ENCODE assay signal across 22 mouse cellular contexts in the genomic region with DNA sequence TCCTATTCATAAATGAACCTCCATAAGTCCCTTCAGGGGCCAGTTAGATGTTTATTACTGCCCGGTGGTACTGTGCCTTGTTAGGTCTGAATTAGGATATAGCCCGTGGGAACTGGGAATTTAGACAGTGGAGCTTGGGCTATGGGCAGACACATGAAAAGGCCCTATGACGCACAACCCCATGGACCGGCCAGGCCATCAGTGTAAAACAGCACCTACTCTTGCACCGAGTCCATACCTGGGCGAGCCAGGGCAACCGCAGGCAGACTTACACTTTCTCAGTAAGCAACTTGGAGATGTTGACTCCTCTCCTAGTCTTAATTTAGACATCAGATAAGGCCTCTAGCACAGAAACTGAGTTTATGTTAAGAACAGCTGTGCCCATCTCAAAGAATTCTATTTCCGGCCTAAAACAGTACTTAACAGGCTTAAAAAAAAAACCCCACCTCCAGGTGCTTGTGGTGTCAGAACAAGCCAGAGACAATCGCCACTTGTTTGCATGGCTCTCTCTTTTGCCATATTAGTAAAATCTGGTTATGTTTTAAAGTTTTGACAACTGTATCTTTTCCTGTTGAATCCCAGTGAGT.
DNase-seq lines count a peak whose midpoint lies in the region; ATAC-seq and TF ChIP-seq lines count a peak whose summit lies in the region.
"Had no signal": no experiment of that assay in that cellular context is flagged by ENCODE, and none has a peak within 500 bp of the region (broad histone marks: within the 10 kb centered on the region; RNA-seq: fewer than 3 reads in every experiment).

No protein-coding gene starts in this region.

- intact Hi-C loops in heart, postnatal 36 days (cut with DNase I), result loop anchor here (5.0 kb wide), 3 partner anchors 250 to 520 kb away; partner anchors contain the start of gene Fndc3b

- TF ChIP-seq CTCF in bone marrow, adult 2 months (IDR thresholded peaks at IDR 0.05; ENCODE audit: control insufficient read depth, insufficient read depth, low read length), result no peak

- no peaks in the 10 kb centered on the region for H3K27me3 ChIP-seq in heart, embryonic 10.5 days (ENCODE audit: insufficient read depth, poor library complexity, severe bottlenecking)
- H3K27me3 ChIP-seq: embryonic facial prominence, embryonic 15.5 days; hindbrain, embryonic 15.5 days; limb, embryonic 12.5 days; liver, embryonic 12.5 days; midbrain, embryonic 12.5 days had no signal

- TF ChIP-seq POLR2A in bone marrow, adult 2 months (IDR thresholded peaks at IDR 0.05; ENCODE audit: borderline replicate concordance, control insufficient read depth, low read depth, low read length), result no peak

- H3K4me3 ChIP-seq in heart, embryonic 10.5 days, result no peak overlapping the region
- H3K4me3 ChIP-seq in bone marrow, adult 2 months (replicated peaks; ENCODE audit: control insufficient read depth, low read depth, low read length), result no peak overlapping the region
- H3K4me3 ChIP-seq: embryonic facial prominence, embryonic 15.5 days; hindbrain, embryonic 15.5 days; limb, embryonic 12.5 days; liver, embryonic 12.5 days; midbrain, embryonic 12.5 days had no signal

- H3K9me3 ChIP-seq in heart, embryonic 10.5 days, result no peaks in the 10 kb centered on the region
- H3K9me3 ChIP-seq: embryonic facial prominence, embryonic 15.5 days; hindbrain, embryonic 15.5 days; limb, embryonic 12.5 days; liver, embryonic 12.5 days; midbrain, embryonic 12.5 days had no signal

- 76% methylated on average over 9 of the region's 9 CpGs for WGBS in heart, embryonic 10.5 days
- 78% methylated on average over 9 of the region's 9 CpGs for WGBS in bone marrow, adult 2 months

- H3K27ac ChIP-seq in heart, embryonic 10.5 days, result peak overlapping the region; percentile 52; the same call in 1 of the 2 replicates
- H3K27ac ChIP-seq in bone marrow, adult 2 months (ENCODE audit: control insufficient read depth, insufficient read depth, low read depth, low read length, poor library complexity), result peak overlapping the region; percentile 25; the same call in 1 of the 2 replicates
- H3K27ac ChIP-seq: embryonic facial prominence, embryonic 15.5 days; hindbrain, embryonic 15.5 days; limb, embryonic 12.5 days; liver, embryonic 12.5 days; midbrain, embryonic 12.5 days had no signal

- ATAC-seq in megakaryocyte progenitor cell, adult 5-6 weeks (replicated peaks; ENCODE audit: poor library complexity), result no peak
- ATAC-seq: forebrain, embryonic 16.5 days; intestine, embryonic 16.5 days; liver, embryonic 12.5 days had no signal

- DNase-seq in heart, embryonic 10.5 days (ENCODE audit: low spot score), result no peak
- no peak for DNase-seq in heart, postnatal 36 days
- peak; percentile 75 for DNase-seq in A20 (ENCODE audit: low read depth, low spot score)
- peak; percentile 79 for DNase-seq in thymus, postnatal 0 days (ENCODE audit: low spot score)
- DNase-seq in frontal cortex, adult 2 months (ENCODE audit: extremely low spot score in 1 of 2, low spot score in 1 of 2), result no peak
- DNase-seq in kidney, postnatal 4 days, result no peak
- DNase-seq: adrenal gland, postnatal 10 days; cerebellum, adult 11-12 months; cerebellum, postnatal 25 days; embryo, embryonic 11 days; kidney, postnatal 36 days; layer of hippocampus, adult 9-11 months; lung, adult 2 months had no signal

- H3K36me3 ChIP-seq in heart, embryonic 10.5 days, result peaks cover 80% of the 10 kb centered on the region

- peaks cover 34% of the 10 kb centered on the region; the same call in 1 of the 2 replicates for H3K4me1 ChIP-seq in heart, embryonic 10.5 days
- no peaks in the 10 kb centered on the region for H3K4me1 ChIP-seq in bone marrow, adult 2 months (ENCODE audit: control insufficient read depth, insufficient read depth, low read length)
- H3K4me1 ChIP-seq: hindbrain, embryonic 15.5 days; limb, embryonic 12.5 days; liver, embryonic 12.5 days; midbrain, embryonic 12.5 days had no signal

Comparison
In these comparisons a context has a peak if more than half of its experiments do, and no peak if none do; other contexts are left out.
1. DNase-seq: peak in A20 (single experiment) and thymus, postnatal 0 days (single experiment); none in heart, embryonic 10.5 days (single experiment), heart, postnatal 36 days (0 of 2), frontal cortex, adult 2 months (0 of 2) and kidney, postnatal 4 days (0 of 2).